In the genomic region with DNA sequence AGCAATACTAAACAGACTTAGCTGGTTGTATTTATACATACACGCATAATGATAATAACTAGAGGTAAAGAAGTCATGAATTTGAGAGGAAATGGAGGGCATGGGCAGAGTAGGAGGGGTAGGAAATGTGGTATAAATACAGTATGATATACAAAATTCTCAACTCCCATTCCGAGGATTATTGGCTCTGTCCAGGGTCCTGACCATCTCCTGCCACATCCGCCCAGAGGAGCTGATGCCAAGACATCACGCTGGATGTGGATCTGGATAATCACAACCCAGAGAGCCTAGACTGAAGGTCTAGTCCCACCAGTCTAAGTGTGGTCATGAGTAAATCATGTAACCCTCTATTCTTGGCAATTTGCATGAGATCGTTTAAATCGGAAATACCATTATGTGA, we compare ENCODE assay signal across 14 mouse cellular contexts.
DNase-seq lines count a peak whose midpoint lies in the region; ATAC-seq and TF ChIP-seq lines count a peak whose summit lies in the region.
"Had no signal": no experiment of that assay in that cellular context is flagged by ENCODE, and none has a peak within 500 bp of the region (broad histone marks: within the 10 kb centered on the region; RNA-seq: fewer than 3 reads in every experiment).

No protein-coding gene starts in this region.

- no peaks in the 10 kb centered on the region for H3K36me3 ChIP-seq in ES-E14 (ENCODE audit: control insufficient read depth, insufficient read depth, low read length, poor library complexity, severe bottlenecking)
- no peaks in the 10 kb centered on the region for H3K36me3 ChIP-seq in kidney, postnatal 0 days (ENCODE audit: insufficient read depth, low read length)
- H3K36me3 ChIP-seq: forebrain, embryonic 10.5 days; hindbrain, embryonic 12.5 days had no signal

- H3K9me3 ChIP-seq in ES-E14 (ENCODE audit: control insufficient read depth, insufficient read depth, low read depth, low read length) = no peaks in the 10 kb centered on the region
- H3K9me3 ChIP-seq in kidney, postnatal 0 days (replicated peaks; ENCODE audit: low read length) = no peaks in the 10 kb centered on the region
- H3K9me3 ChIP-seq: forebrain, embryonic 10.5 days; hindbrain, embryonic 12.5 days had no signal

- no peak for TF ChIP-seq CTCF in kidney, postnatal 0 days (IDR thresholded peaks at IDR 0.05; ENCODE audit: low read depth)

- H3K4me1 ChIP-seq in ES-E14 (ENCODE audit: control insufficient read depth in 2 of 2, insufficient read depth in 2 of 2, low read length in 2 of 2, poor library complexity in 1 of 2) = no peaks in the 10 kb centered on the region
- no peaks in the 10 kb centered on the region for H3K4me1 ChIP-seq in kidney, postnatal 0 days (replicated peaks; ENCODE audit: insufficient read depth, low read length)
- H3K4me1 ChIP-seq: forebrain, embryonic 10.5 days; hindbrain, embryonic 12.5 days had no signal

- no peak overlapping the region for H3K4me2 ChIP-seq in kidney, postnatal 0 days (ENCODE audit: low read length)
- H3K4me2 ChIP-seq: hindbrain, embryonic 12.5 days; midbrain, embryonic 11.5 days had no signal

- H3K4me3 ChIP-seq in ES-E14 (ENCODE audit: insufficient read depth in 1 of 2, low read depth in 1 of 2, low read length in 2 of 2, poor library complexity in 1 of 2, severe bottlenecking in 1 of 2) = no peak overlapping the region
- no peak overlapping the region for H3K4me3 ChIP-seq in kidney, postnatal 0 days (replicated peaks; ENCODE audit: low read depth, low read length)
- H3K4me3 ChIP-seq: forebrain, embryonic 10.5 days; gastrocnemius, adult 2 months; hindbrain, embryonic 12.5 days had no signal

- ATAC-seq in kidney, postnatal 0 days (replicated peaks; ENCODE audit: low FRiP score, low read depth) = no peak

- no peaks in the 10 kb centered on the region for H3K27me3 ChIP-seq in kidney, postnatal 0 days (ENCODE audit: insufficient read depth, low read length)
- H3K27me3 ChIP-seq: hindbrain, embryonic 12.5 days had no signal

- in situ Hi-C loops in ES-E14 (cut with MboI; ENCODE audit: low sequenced_read_pairs in 2 of 2, unreplicated experiment in 2 of 2) = no loop called here

- H3K27ac ChIP-seq in ES-E14 (ENCODE audit: insufficient read depth, low read depth, low read length, poor library complexity, severe bottlenecking) = no peak overlapping the region
- H3K27ac ChIP-seq in kidney, postnatal 0 days = no peak overlapping the region
- H3K27ac ChIP-seq: forebrain, embryonic 10.5 days; gastrocnemius, adult 2 months; hindbrain, embryonic 12.5 days had no signal

- no peak overlapping the region for H3K9ac ChIP-seq in ES-E14 (ENCODE audit: insufficient read depth, low read depth, low read length, poor library complexity, severe bottlenecking)
- H3K9ac ChIP-seq in kidney, postnatal 0 days (ENCODE audit: low read depth, low read length) = no peak overlapping the region
- H3K9ac ChIP-seq: hindbrain, embryonic 12.5 days had no signal

- 64% methylated on average over 6 of the region's 6 CpGs for WGBS in kidney, postnatal 0 days

- peak; percentile 5 for DNase-seq in kidney, adult 18-20 months
- no peak for DNase-seq in kidney, adult 11 months
- DNase-seq in ES-E14 (ENCODE audit: low read depth, low spot score) (peak; percentile 7), ZHBTc4 (ENCODE audit: low read depth, low spot score) (peak; percentile 21)
- peak; percentile 46 for DNase-seq in kidney, postnatal 0 days (ENCODE audit: low spot score)
- no peak for DNase-seq in T-cell, adult 2 months (ENCODE audit: low spot score)
- no peak for DNase-seq in gastrocnemius, postnatal 4 days (ENCODE audit: low spot score in 2 of 2)
- DNase-seq in heart, adult 8-10 months (ENCODE audit: low spot score) = no peak
- DNase-seq: gastrocnemius, adult 2 months; lung, adult 2 months; spleen, adult 18-20 months had no signal

TF ChIP-seq in ES-E14, 5 proteins besides CTCF, POLR2A, EP300 and RAD21:
- TF ChIP-seq HCFC1 (IDR thresholded peaks at IDR 0.05; ENCODE audit: borderline replicate concordance, insufficient read depth, low read length) = no peak
- no peak for TF ChIP-seq CHD2 (IDR thresholded peaks at IDR 0.05; ENCODE audit: low read depth, low read length)
- no peak for TF ChIP-seq ZNF384 (IDR thresholded peaks at IDR 0.05; ENCODE audit: low read depth, low read length)
- no peak for TF ChIP-seq MAFK (IDR thresholded peaks at IDR 0.05; ENCODE audit: insufficient read depth, low read depth, low read length)
- TF ChIP-seq ZC3H11A (IDR thresholded peaks at IDR 0.05; ENCODE audit: borderline replicate concordance, low read depth, low read length) = no peak

Comparison
In these comparisons a context has a peak if more than half of its experiments do, and no peak if none do; other contexts are left out.
1. DNase-seq: peak in kidney, adult 18-20 months (single experiment), ES-E14 (single experiment), ZHBTc4 (single experiment) and kidney, postnatal 0 days (single experiment); none in kidney, adult 11 months (single experiment), T-cell, adult 2 months (single experiment), gastrocnemius, postnatal 4 days (0 of 2) and heart, adult 8-10 months (single experiment).